ENCODE assay signal across 7 mouse cellular contexts in genomic region chr2:148872860-148873259, GRCm38 (mm10). TPM values are rescaled to one million over a fixed set of nuclear protein-coding genes. Genes with fewer than 3 reads are reported as not detected.
A peak's percentile ranks its signal among the peaks of the same experiment; 100 is the strongest.
DNase-seq lines count a peak whose midpoint lies in the region; ATAC-seq lines count a peak whose summit lies in the region.

No protein-coding gene starts in this region.

- intact Hi-C loops in left cerebral cortex, postnatal 36 days (cut with DNase I), result no loop called here

- H3K9ac ChIP-seq in heart, embryonic 12.5 days, result peak overlapping the region; percentile 93; the same call in 1 of the 2 replicates
- H3K9ac ChIP-seq in lung, embryonic 15.5 days, result peak overlapping the region; percentile 95; the same call in 1 of the 2 replicates

- H3K4me3 ChIP-seq in heart, embryonic 12.5 days, result peak overlapping the region; percentile 94
- H3K4me3 ChIP-seq in lung, embryonic 15.5 days, result peak overlapping the region; percentile 95

- no peak for ATAC-seq in heart, embryonic 12.5 days (ENCODE audit: insufficient number of reproducible peaks, low FRiP score)
- ATAC-seq in lung, embryonic 15.5 days (ENCODE audit: borderline replicate concordance, extremely low read depth, low FRiP score, low TSS enrichment), result no peak
- ATAC-seq in cerebellum, adult (ENCODE audit: insufficient number of reproducible peaks, low FRiP score, low TSS enrichment), result no peak

- DNase-seq in urinary bladder, postnatal 14 days (ENCODE audit: low spot score), result peak; percentile 36
- DNase-seq in urinary bladder, adult 2 months (ENCODE audit: low spot score), result no peak
- no peak for DNase-seq in embryo, embryonic 11 days
- no peak for DNase-seq in left cerebral cortex, postnatal 36 days (ENCODE audit: low spot score in 2 of 2)

- peak overlapping the region; percentile 92 for H3K4me2 ChIP-seq in heart, embryonic 12.5 days
- peak overlapping the region; percentile 80 for H3K4me2 ChIP-seq in lung, embryonic 15.5 days

- H3K9me3 ChIP-seq in heart, embryonic 12.5 days (replicated peaks), result no peaks in the 10 kb centered on the region
- H3K9me3 ChIP-seq in lung, embryonic 15.5 days, result no peaks in the 10 kb centered on the region

- peaks cover 23% of the 10 kb centered on the region for H3K36me3 ChIP-seq in heart, embryonic 12.5 days
- H3K36me3 ChIP-seq in lung, embryonic 15.5 days, result peaks cover 21% of the 10 kb centered on the region

- WGBS in heart, embryonic 12.5 days, result 57% methylated on average over 4 of the region's 4 CpGs
- 31% methylated on average over 4 of the region's 4 CpGs for WGBS in lung, embryonic 15.5 days

- H3K27ac ChIP-seq in heart, embryonic 12.5 days (ENCODE audit: poor library complexity, severe bottlenecking), result 0 out of 2 replicates have a peak overlapping the region, but pooled peaks have one; percentile 4
- H3K27ac ChIP-seq in lung, embryonic 15.5 days, result peak overlapping the region; percentile 53

- H3K27me3 ChIP-seq in heart, embryonic 12.5 days (replicated peaks), result no peaks in the 10 kb centered on the region
- H3K27me3 ChIP-seq in lung, embryonic 15.5 days, result no peaks in the 10 kb centered on the region

- peaks cover 43% of the 10 kb centered on the region for H3K4me1 ChIP-seq in heart, embryonic 12.5 days (replicated peaks)
- H3K4me1 ChIP-seq in lung, embryonic 15.5 days, result peaks cover 42% of the 10 kb centered on the region

RNA-seq across cellular contexts. Expression of gene Cst3, which starts 2.6 kb away (rescaled TPM):
- polyA plus RNA-seq in urinary bladder, adult 2 months (2012; rRNA removed), result 1,153 and 1,196 TPM in 2 replicates
- polyA plus RNA-seq in heart, embryonic 12.5 days (2016; fragmentation: Nextera tagmentation; extraction: Ambion mirVana), result 745 and 758 TPM in 2 replicates
- 514 and 555 TPM in 2 replicates for polyA plus RNA-seq in lung, embryonic 15.5 days (2015; fragmentation: Nextera tagmentation; extraction: Ambion mirVana)
- 1,000 to 10,000 TPM; 1,774 to 2,100 TPM for total RNA-seq in left cerebral cortex, postnatal 36 days (2021)

RNA-seq across cellular contexts. Expression of gene 9230104L09Rik, which starts 8.0 kb away (rescaled TPM):
- not detected in 2 replicates for polyA plus RNA-seq in urinary bladder, adult 2 months (2012; rRNA removed)
- 0.48 TPM in 1 of 2 replicates, not detected in the other for polyA plus RNA-seq in heart, embryonic 12.5 days (2016; fragmentation: Nextera tagmentation; extraction: Ambion mirVana)
- not detected in 2 replicates for polyA plus RNA-seq in lung, embryonic 15.5 days (2015; fragmentation: Nextera tagmentation; extraction: Ambion mirVana)
- total RNA-seq in left cerebral cortex, postnatal 36 days (2021), result not detected

RNA-seq across cellular contexts. Expression of gene Cst9, which starts 37.9 kb away (rescaled TPM):
- polyA plus RNA-seq in urinary bladder, adult 2 months (2012; rRNA removed), result not detected in 2 replicates
- polyA plus RNA-seq in heart, embryonic 12.5 days (2016; fragmentation: Nextera tagmentation; extraction: Ambion mirVana), result 1.2 and 1.8 TPM in 2 replicates
- polyA plus RNA-seq in lung, embryonic 15.5 days (2015; fragmentation: Nextera tagmentation; extraction: Ambion mirVana), result 0.37 and 0.42 TPM in 2 replicates
- total RNA-seq in left cerebral cortex, postnatal 36 days (2021), result not detected

RNA-seq across cellular contexts. Expression of gene Cst13, which starts 53.0 kb away (rescaled TPM):
- not detected in 2 replicates for polyA plus RNA-seq in urinary bladder, adult 2 months (2012; rRNA removed)
- not detected in 2 replicates for polyA plus RNA-seq in heart, embryonic 12.5 days (2016; fragmentation: Nextera tagmentation; extraction: Ambion mirVana)
- not detected in 2 replicates for polyA plus RNA-seq in lung, embryonic 15.5 days (2015; fragmentation: Nextera tagmentation; extraction: Ambion mirVana)
- not detected for total RNA-seq in left cerebral cortex, postnatal 36 days (2021)
